Mouse (Mus musculus) embryonic facial prominence, embryonic 10.5 days (tissue): ENCODE measurements around the gene Abcg1. TPM values are rescaled to one million over a fixed set of nuclear protein-coding genes. Genes with fewer than 3 reads are reported as not detected.

Experiments
- DNase-seq: peaks from one replicate; pipeline ENCODE4 v3.0.0-alpha.2; 2017; ENCODE audit warnings: low spot score
- H3K27ac ChIP-seq: fragments of 300-500 bp; sonication (generic); replicated peaks from 2 replicates; pipeline ENCODE4 v1.5.1; 2016; ENCODE audit warnings: mild to moderate bottlenecking
- H3K27me3 ChIP-seq: fragments of 300-500 bp; sonication (generic); replicated peaks from 2 replicates; pipeline ENCODE4 v1.6.1; 2016; ENCODE audit warnings: low read depth, mild to moderate bottlenecking; ENCODE audit not compliant: poor library complexity, severe bottlenecking
- H3K36me3 ChIP-seq: fragments of 300-500 bp; sonication (generic); replicated peaks from 2 replicates; pipeline ENCODE4 v1.6.1; 2016; ENCODE audit warnings: mild to moderate bottlenecking, moderate library complexity
- H3K4me1 ChIP-seq: fragments of 300-500 bp; sonication (generic); 2 replicates; pipeline ENCODE4 v1.6.1; 2016
- H3K4me3 ChIP-seq: fragments of 300-500 bp; sonication (generic); 2 replicates; pipeline ENCODE4 v1.5.1; 2016; ENCODE audit warnings: mild to moderate bottlenecking, moderate library complexity
- H3K9me3 ChIP-seq: fragments of 300-500 bp; sonication (generic); 2 replicates; pipeline ENCODE4 v1.6.1; 2016; ENCODE audit warnings: mild to moderate bottlenecking
- WGBS: fragments of 180-500 bp; shearing (Covaris S2); methylation state at CpG from one replicate; pipeline ENCODE4 v1.1.7; 2016; 5-methylcytosine and 5-hydroxymethylcytosine counted together
- polyA plus RNA-seq: library from polyadenylated mRNA; unstranded; fragments of >200 nt; fragmentation: Nextera tagmentation; extraction: Ambion mirVana; gene quantifications from 2 replicates; pipeline ENCODE4 v1.2.1, GENCODE M21; 2016

Abcg1 gene
- polyA plus RNA-seq = 8.2 and 10.1 TPM in 2 replicates

- Histone ChIP-seq H3K4me3 (peak within 1 kb of the TSS; percentile 66), H3K9me3 (peaks cover 15% of the 10 kb centered on the region), H3K27ac (peak within 1 kb of the TSS; percentile 72), H3K27me3 (peaks cover 64% of the 10 kb centered on the region), H3K4me1 (peaks cover 47% of the 10 kb centered on the region), H3K36me3 (no peaks in the 10 kb centered on the region)
- peak; percentile 82 for DNase-seq
- WGBS = 1% methylated on average over 49 of the region's 49 CpGs
Observed at GRCm38 (mm10) chr17:31057151-31057890, at the start of gene Abcg1. TSS of gene Abcg1 (plus strand) at chr17:31057675.

DNA sequence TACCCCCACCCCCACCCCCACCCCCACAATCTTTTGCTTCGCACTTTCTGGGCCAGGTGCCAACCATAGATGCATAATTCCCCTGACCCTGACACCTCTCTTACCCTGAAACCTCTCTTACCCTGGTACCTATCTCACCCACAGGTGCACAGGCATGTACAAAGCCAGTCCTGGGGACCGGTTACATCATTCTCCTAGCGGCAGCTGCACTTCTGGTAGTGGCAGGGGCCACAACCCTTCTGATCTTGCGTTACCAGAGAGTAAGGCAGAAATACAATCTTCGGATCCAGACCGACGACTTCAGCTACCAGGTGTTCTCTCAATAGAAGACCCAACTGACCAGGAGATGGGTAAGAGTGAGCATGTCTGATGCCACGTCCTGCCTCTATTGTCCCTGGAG lies 49.1 kb upstream of the Abcg1 start:
- Histone ChIP-seq H3K27ac (no peak overlapping the region), H3K27me3 (no peaks in the 10 kb centered on the region), H3K9me3 (no peaks in the 10 kb centered on the region), H3K4me1 (0 out of 2 replicates have a peak, but pooled peaks cover 4% of the 10 kb centered on the region), H3K36me3 (no peaks in the 10 kb centered on the region), H3K4me3 (no peak overlapping the region)
- DNase-seq = no peak
- WGBS = 89% methylated on average over 8 of the region's 8 CpGs

GRCm38 (mm10) chr17:31011551-31012394 lies 45.7 kb upstream of the Abcg1 start:
- Histone ChIP-seq H3K27ac (peak overlapping the region; percentile 63), H3K9me3 (no peaks in the 10 kb centered on the region; the same call in 1 of the 2 replicates)
- 29% methylated on average over 9 of the region's 9 CpGs for WGBS

GRCm38 (mm10) chr17:31018267-31018666 lies 39.2 kb upstream of the Abcg1 start:
- WGBS = 79% methylated on average over 4 of the region's 4 CpGs
- H3K27ac ChIP-seq = no peak overlapping the region
- H3K9me3 ChIP-seq = no peaks in the 10 kb centered on the region; the same call in 1 of the 2 replicates
- peaks cover 22% of the 10 kb centered on the region for H3K4me1 ChIP-seq
- no peaks in the 10 kb centered on the region for H3K36me3 ChIP-seq
- H3K27me3 ChIP-seq = no peaks in the 10 kb centered on the region
- DNase-seq = peak; percentile 67
- H3K4me3 ChIP-seq = no peak overlapping the region

More at GRCm38 (mm10) chr17:31011551-31012394, 45.7 kb upstream of the Abcg1 start:
- Histone ChIP-seq H3K36me3 (no peaks in the 10 kb centered on the region), H3K27me3 (no peaks in the 10 kb centered on the region), H3K4me1 (0 out of 2 replicates have a peak, but pooled peaks cover 4% of the 10 kb centered on the region), H3K4me3 (no peak overlapping the region)
- peak; percentile 76 for DNase-seq

- WGBS = 7% methylated on average over 2 of the region's 2 CpGs
- Histone ChIP-seq H3K4me3 (no peak overlapping the region), H3K36me3 (no peaks in the 10 kb centered on the region), H3K27ac (no peak overlapping the region), H3K4me1 (peaks cover 27% of the 10 kb centered on the region), H3K27me3 (no peaks in the 10 kb centered on the region), H3K9me3 (no peaks in the 10 kb centered on the region; the same call in 1 of the 2 replicates)
- DNase-seq = peak; percentile 73
Observed at GRCm38 (mm10) chr17:31019505-31019904, 38.0 kb upstream of the Abcg1 start.

DNA sequence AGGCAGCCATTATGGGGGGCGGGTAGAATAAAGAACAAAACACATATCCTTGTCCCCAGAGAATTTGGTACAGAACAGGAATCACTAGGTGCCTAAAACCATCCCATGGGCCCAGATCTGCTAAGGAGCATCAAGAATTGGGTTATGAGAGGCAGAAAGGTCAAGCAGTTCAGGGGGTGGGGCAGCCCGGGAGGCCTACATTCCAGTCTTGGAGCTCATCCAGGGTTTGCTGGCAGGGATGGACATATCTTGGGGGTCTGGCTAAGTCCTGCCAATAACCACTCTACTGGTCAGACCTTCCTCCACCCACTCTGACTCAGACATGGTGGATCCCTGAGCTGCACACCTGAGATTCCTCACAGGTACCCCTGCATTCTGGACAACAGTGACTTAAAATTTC lies 37.4 kb upstream of the Abcg1 start:
- 86% methylated on average over 2 of the region's 2 CpGs for WGBS
- H3K36me3 ChIP-seq = no peaks in the 10 kb centered on the region
- H3K27ac ChIP-seq = no peak overlapping the region
- H3K4me1 ChIP-seq = peaks cover 30% of the 10 kb centered on the region
- no peak overlapping the region for H3K4me3 ChIP-seq
- no peaks in the 10 kb centered on the region for H3K27me3 ChIP-seq
- no peaks in the 10 kb centered on the region; the same call in 1 of the 2 replicates for H3K9me3 ChIP-seq
- DNase-seq = no peak

DNA sequence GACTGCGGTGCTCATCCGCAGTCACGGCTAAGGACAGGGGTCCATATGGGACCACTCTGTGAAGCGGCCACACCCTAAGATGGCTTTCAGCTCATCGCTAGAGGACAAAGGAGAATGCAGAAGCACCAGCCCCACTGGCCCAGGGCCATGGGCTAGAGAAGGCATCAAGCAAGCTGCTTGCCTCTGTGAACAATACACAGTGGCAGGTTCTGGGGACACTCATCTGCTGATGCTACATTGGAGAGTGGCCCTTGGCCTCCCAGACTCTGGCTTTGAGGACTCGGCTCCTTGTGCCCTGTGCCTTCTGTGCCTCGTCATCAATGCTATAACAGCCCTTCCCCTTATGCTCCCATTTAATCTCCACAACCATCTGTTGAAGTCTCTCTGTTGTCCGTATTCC lies 36.2 kb upstream of the Abcg1 start:
- 85% methylated on average over 8 of the region's 8 CpGs for WGBS
- no peak for DNase-seq
- no peaks in the 10 kb centered on the region for H3K36me3 ChIP-seq
- no peak overlapping the region for H3K4me3 ChIP-seq
- H3K4me1 ChIP-seq = peaks cover 30% of the 10 kb centered on the region
- H3K27me3 ChIP-seq = no peaks in the 10 kb centered on the region
- H3K9me3 ChIP-seq = no peaks in the 10 kb centered on the region; the same call in 1 of the 2 replicates
- peak overlapping the region; percentile 32; the same call in 1 of the 2 replicates for H3K27ac ChIP-seq

DNA sequence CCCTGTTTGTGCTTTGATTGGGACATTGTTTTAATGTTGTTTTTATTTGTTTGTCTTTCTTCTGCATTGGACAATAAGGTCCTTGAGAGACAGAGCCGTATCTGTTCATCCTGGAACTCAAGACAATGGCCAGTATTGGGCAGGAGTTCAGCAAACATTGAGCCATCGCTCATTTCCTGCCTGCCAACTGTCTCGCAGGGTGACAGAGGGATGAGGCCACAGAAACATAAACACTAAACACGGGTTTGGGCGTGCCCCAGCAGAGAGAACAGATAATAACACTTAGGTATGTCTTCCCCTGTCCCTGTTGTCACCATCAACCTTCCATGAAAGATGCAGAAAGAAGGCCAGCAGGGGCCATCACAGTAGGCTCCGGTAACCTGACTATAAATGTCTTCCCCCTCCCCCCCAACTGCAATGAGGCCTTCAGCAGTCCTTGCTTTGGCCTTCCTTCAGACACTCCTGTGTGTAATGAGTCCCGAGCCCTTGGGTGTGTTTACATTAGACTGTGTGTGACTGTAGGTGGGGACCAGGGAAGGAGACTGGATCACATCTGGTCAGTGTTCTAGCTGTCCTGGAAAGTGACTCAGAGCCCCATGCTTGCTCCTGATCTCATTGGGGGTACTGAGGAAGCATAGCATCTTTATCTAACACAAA lies 33.2 kb upstream of the Abcg1 start:
- 68% methylated on average over 7 of the region's 7 CpGs for WGBS
- no peak for DNase-seq
- no peak overlapping the region for H3K4me3 ChIP-seq
- H3K27me3 ChIP-seq = no peaks in the 10 kb centered on the region
- H3K4me1 ChIP-seq = peaks cover 26% of the 10 kb centered on the region
- H3K9me3 ChIP-seq = no peaks in the 10 kb centered on the region
- no peak overlapping the region for H3K27ac ChIP-seq
- no peaks in the 10 kb centered on the region for H3K36me3 ChIP-seq

- 72% methylated on average over 5 of the region's 5 CpGs for WGBS
- Histone ChIP-seq H3K4me3 (no peak overlapping the region), H3K27ac (no peak overlapping the region), H3K27me3 (no peaks in the 10 kb centered on the region), H3K4me1 (peaks cover 26% of the 10 kb centered on the region), H3K9me3 (no peaks in the 10 kb centered on the region), H3K36me3 (no peaks in the 10 kb centered on the region)
- DNase-seq = no peak
Observed at GRCm38 (mm10) chr17:31024782-31025125, 32.7 kb upstream of the Abcg1 start.

DNA sequence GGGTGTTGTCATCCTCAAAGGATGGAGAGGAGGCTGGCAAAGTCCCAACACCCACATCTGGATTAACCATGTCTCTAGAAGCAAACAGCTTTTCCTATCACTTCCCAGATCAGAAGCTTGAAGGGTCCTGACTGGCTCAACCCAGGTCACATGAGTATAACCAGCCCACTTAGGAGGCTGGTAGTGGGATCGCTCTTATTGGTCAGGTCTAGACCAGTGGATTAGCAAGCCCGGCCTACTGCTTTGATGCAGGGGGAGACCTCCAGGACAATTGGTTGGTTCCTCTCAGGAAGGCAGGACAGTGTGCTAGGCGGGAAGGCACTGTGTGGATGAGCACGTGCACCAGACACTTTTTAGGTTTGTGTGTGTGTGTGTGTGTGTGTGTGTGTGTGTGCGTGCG lies 30.5 kb upstream of the Abcg1 start:
- Histone ChIP-seq H3K4me3 (no peak overlapping the region), H3K27ac (no peak overlapping the region), H3K27me3 (no peaks in the 10 kb centered on the region), H3K9me3 (peaks cover under 1% of the 10 kb centered on the region; the same call in 1 of the 2 replicates), H3K36me3 (no peaks in the 10 kb centered on the region), H3K4me1 (peaks cover 9% of the 10 kb centered on the region; the same call in 1 of the 2 replicates)
- WGBS = 83% methylated on average over 6 of the region's 6 CpGs
- no peak for DNase-seq

DNA sequence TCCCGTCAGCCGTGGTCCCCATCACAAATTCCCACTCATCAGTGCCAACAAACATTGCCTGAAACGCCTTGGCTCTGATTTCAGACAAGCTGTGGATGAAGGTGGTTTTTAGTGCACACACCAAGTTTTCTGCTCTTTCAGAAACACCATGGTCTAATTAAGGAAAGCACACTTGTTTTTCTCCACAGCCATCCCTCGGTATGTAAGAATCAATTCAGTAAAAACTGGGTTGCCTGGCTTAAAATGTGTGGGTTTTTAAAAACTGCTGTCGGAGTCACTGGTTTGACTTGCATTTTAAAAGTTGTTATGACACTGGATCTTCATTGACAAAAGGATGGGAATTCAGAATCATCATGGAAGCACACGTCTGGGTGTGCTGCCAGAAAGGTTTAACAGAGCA lies 29.8 kb upstream of the Abcg1 start:
- no peak overlapping the region for H3K27ac ChIP-seq
- H3K4me3 ChIP-seq = no peak overlapping the region
- no peaks in the 10 kb centered on the region for H3K27me3 ChIP-seq
- H3K9me3 ChIP-seq = peaks cover 6% of the 10 kb centered on the region; the same call in 1 of the 2 replicates
- peaks cover 9% of the 10 kb centered on the region; the same call in 1 of the 2 replicates for H3K4me1 ChIP-seq
- WGBS = 88% methylated on average over 6 of the region's 6 CpGs
- no peak for DNase-seq
- no peaks in the 10 kb centered on the region for H3K36me3 ChIP-seq

GRCm38 (mm10) chr17:31028821-31029370 lies 28.6 kb upstream of the Abcg1 start:
- peaks cover 6% of the 10 kb centered on the region; the same call in 1 of the 2 replicates for H3K9me3 ChIP-seq
- no peak overlapping the region for H3K4me3 ChIP-seq
- H3K27ac ChIP-seq = no peak overlapping the region
- no peaks in the 10 kb centered on the region for H3K36me3 ChIP-seq
- WGBS = 88% methylated on average over 9 of the region's 9 CpGs
- H3K27me3 ChIP-seq = no peaks in the 10 kb centered on the region
- DNase-seq = no peak
- H3K4me1 ChIP-seq = peaks cover 16% of the 10 kb centered on the region
